Mouse (Mus musculus) heart, adult 9 months (tissue): ENCODE data around the gene H2-M1.

Experiments used
- DNase-seq, 2 experiments: peaks; one replicate each; pipeline ENCODE4 v3.0.0; 2022; ENCODE audit warnings: low spot score in 2 of 2

The H2-M1 gene

GRCm38 (mm10) chr17:36672119-36672518 lies at the start of gene H2-M1:
H2-M1 (minus strand) TSS chr17:36672219.
- DNase-seq = no peak

GRCm38 (mm10) chr17:36697693-36698092 lies 25.7 kb upstream of the H2-M1 start:
- no peak for DNase-seq

- DNase-seq = no peak
Measured at GRCm38 (mm10) chr17:36642566-36642965, 29.5 kb downstream of the H2-M1 start, which contains the start of gene H2-M9. H2-M9 (minus strand) TSS chr17:36642666.
